Mouse (Mus musculus): ENCODE measurements at regions not wholly inside any gene's neighbourhood (a gene's known extent, or its start where the extent isn't known, plus 50 kb on each side); places are given as distances from the start of the nearest gene placed in this dataset.

- no peak overlapping the region for H3K27ac ChIP-seq (ENCODE audit: insufficient read depth, low read length)
- no peaks in the 10 kb centered on the region for H3K4me1 ChIP-seq (ENCODE audit: control insufficient read depth, insufficient read depth, low read length)
- no peak overlapping the region for H3K4me3 ChIP-seq (ENCODE audit: insufficient read depth, low read length)
- no peak for TF ChIP-seq POLR2A (IDR thresholded peaks at IDR 0.05; ENCODE audit: extremely low read depth, insufficient read depth, low read length)
- no peak for TF ChIP-seq CTCF (IDR thresholded peaks at IDR 0.05; ENCODE audit: extremely low read depth, insufficient read depth, low read length)
Observed at GRCm38 (mm10) chr13:114654953-114655586, 163.0 kb upstream of the Mocs2 start.

DNA sequence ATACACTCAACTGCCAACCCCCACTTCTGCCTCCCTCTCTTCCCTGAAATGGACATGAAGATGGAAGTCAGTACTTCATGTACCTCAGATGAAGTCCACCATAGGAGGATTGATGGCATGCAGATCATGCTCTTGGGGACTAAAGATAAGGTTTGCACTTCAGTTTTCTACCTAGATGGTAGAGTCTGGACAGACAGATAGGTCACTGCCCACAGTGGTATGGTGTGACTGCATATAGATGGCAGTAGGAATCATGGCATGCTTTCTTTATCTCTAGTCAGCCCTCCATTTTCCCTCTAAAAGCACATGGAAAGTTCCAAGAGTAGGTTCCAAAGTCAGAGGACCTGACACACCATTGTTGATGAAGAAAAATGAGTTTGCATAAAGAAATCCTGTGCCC, 145.6 kb upstream of the Mocs2 start:
- no peak for TF ChIP-seq POLR2A (IDR thresholded peaks at IDR 0.05; ENCODE audit: extremely low read depth, insufficient read depth, low read length)
- TF ChIP-seq CTCF (IDR thresholded peaks at IDR 0.05; ENCODE audit: extremely low read depth, insufficient read depth, low read length), result no peak
- no peak overlapping the region for H3K27ac ChIP-seq (ENCODE audit: insufficient read depth, low read length)
- no peaks in the 10 kb centered on the region for H3K4me1 ChIP-seq (ENCODE audit: control insufficient read depth, insufficient read depth, low read length)
- H3K4me3 ChIP-seq (ENCODE audit: insufficient read depth, low read length), result no peak overlapping the region

DNA sequence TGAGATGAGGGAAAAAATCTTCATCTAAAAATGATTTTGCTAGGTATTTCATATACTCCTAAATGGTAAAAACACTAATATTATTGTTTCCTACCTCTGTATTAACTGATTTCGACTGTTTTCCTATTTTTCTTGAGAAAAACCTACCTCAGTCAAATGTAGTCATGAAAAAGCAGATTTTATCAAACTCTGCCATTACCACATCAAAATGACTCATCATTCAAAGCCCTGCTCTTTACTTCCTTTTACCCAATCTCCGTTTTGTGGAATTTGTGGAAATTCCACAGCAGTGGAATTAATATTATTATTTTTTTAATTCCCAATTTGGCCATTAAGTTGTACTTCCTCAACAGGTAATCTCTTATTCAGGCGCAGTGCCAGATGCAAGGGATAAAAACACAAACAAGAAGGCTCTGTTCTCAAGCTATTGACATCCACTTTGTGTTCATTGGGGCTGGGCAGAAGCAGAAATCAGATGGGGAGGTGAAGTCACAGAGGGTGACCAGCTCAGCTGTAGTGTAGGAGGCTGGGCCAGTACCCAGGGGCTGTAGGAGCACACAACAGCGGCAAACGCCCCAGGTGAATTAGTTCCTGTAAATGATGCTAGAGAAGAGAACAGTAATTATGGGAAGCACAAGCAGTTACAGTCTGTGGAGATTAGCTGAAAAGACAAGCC, 138.2 kb upstream of the Mocs2 start:
- no peak for TF ChIP-seq POLR2A (IDR thresholded peaks at IDR 0.05; ENCODE audit: extremely low read depth, insufficient read depth, low read length)
- TF ChIP-seq CTCF (IDR thresholded peaks at IDR 0.05; ENCODE audit: extremely low read depth, insufficient read depth, low read length), result no peak
- Histone ChIP-seq H3K4me1 (ENCODE audit: control insufficient read depth, insufficient read depth, low read length) (no peaks in the 10 kb centered on the region), H3K27ac (ENCODE audit: insufficient read depth, low read length) (no peak overlapping the region), H3K4me3 (ENCODE audit: insufficient read depth, low read length) (no peak overlapping the region)

DNA sequence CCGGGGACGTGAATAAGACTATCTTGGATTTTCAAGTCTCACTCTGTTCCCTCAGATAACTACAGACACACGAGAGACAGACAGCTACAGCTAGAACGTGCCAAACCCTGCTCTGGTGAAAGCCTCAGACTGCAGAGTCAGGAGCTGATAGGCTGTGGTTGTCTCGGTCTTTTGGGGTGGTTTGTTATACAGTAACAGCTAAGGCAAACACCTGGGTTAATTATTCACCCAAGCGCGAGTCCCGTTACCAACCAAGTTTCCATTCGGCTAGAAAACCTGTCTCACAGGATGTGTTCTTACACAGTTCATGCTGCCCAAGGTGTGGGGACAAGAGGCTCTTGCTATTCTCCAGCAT, 137.7 kb upstream of the Mocs2 start:
- Histone ChIP-seq H3K4me3 (ENCODE audit: insufficient read depth, low read length) (no peak overlapping the region), H3K27ac (ENCODE audit: insufficient read depth, low read length) (no peak overlapping the region), H3K4me1 (ENCODE audit: control insufficient read depth, insufficient read depth, low read length) (no peaks in the 10 kb centered on the region)
- TF ChIP-seq POLR2A (IDR thresholded peaks at IDR 0.05; ENCODE audit: extremely low read depth, insufficient read depth, low read length), result no peak
- TF ChIP-seq CTCF (IDR thresholded peaks at IDR 0.05; ENCODE audit: extremely low read depth, insufficient read depth, low read length), result no peak

- Histone ChIP-seq H3K4me3 (ENCODE audit: insufficient read depth, low read length) (no peak overlapping the region), H3K27ac (ENCODE audit: insufficient read depth, low read length) (no peak overlapping the region), H3K4me1 (ENCODE audit: control insufficient read depth, insufficient read depth, low read length) (no peaks in the 10 kb centered on the region)
- TF ChIP-seq POLR2A (IDR thresholded peaks at IDR 0.05; ENCODE audit: extremely low read depth, insufficient read depth, low read length) (no peak), CTCF (IDR thresholded peaks at IDR 0.05; ENCODE audit: extremely low read depth, insufficient read depth, low read length) (no peak)
Observed at GRCm38 (mm10) chr13:114681196-114681595, 136.8 kb upstream of the Mocs2 start.

- Histone ChIP-seq H3K27ac (ENCODE audit: insufficient read depth, low read length) (no peak overlapping the region), H3K4me3 (ENCODE audit: insufficient read depth, low read length) (no peak overlapping the region), H3K4me1 (ENCODE audit: control insufficient read depth, insufficient read depth, low read length) (no peaks in the 10 kb centered on the region)
- TF ChIP-seq CTCF (IDR thresholded peaks at IDR 0.05; ENCODE audit: extremely low read depth, insufficient read depth, low read length) (no peak), POLR2A (IDR thresholded peaks at IDR 0.05; ENCODE audit: extremely low read depth, insufficient read depth, low read length) (no peak)
Observed at GRCm38 (mm10) chr13:114681887-114682286, 136.1 kb upstream of the Mocs2 start.

DNA sequence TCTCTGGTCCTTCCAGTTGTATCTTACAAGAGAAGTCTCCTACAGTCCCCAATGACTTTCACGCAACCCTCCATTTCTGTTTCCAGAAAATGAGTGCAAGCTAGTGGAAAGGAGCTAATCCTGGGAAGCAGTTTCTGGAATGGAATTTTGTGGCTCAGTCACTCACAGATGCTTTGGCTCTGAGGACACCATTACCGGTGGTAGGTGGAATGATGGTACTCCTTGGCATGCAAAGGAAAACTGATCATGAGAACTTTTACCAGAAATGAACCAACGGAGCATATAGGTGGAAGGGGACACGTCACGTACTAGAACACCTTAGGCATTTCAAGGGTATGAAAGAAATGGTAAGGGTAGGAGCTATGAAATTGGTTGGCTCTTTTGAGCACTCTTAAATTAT, 135.1 kb upstream of the Mocs2 start:
- no peak overlapping the region for H3K27ac ChIP-seq (ENCODE audit: insufficient read depth, low read length)
- H3K4me1 ChIP-seq (ENCODE audit: control insufficient read depth, insufficient read depth, low read length), result no peaks in the 10 kb centered on the region
- H3K4me3 ChIP-seq (ENCODE audit: insufficient read depth, low read length), result no peak overlapping the region
- TF ChIP-seq CTCF (IDR thresholded peaks at IDR 0.05; ENCODE audit: extremely low read depth, insufficient read depth, low read length), result no peak
- no peak for TF ChIP-seq POLR2A (IDR thresholded peaks at IDR 0.05; ENCODE audit: extremely low read depth, insufficient read depth, low read length)

- Histone ChIP-seq H3K4me1 (ENCODE audit: control insufficient read depth, insufficient read depth, low read length) (no peaks in the 10 kb centered on the region), H3K27ac (ENCODE audit: insufficient read depth, low read length) (no peak overlapping the region), H3K4me3 (ENCODE audit: insufficient read depth, low read length) (no peak overlapping the region)
- TF ChIP-seq POLR2A (IDR thresholded peaks at IDR 0.05; ENCODE audit: extremely low read depth, insufficient read depth, low read length), result no peak
- no peak for TF ChIP-seq CTCF (IDR thresholded peaks at IDR 0.05; ENCODE audit: extremely low read depth, insufficient read depth, low read length)
Observed at GRCm38 (mm10) chr13:114684298-114684697, 133.7 kb upstream of the Mocs2 start.

GRCm38 (mm10) chr13:114685368-114685767, 132.7 kb upstream of the Mocs2 start:
- Histone ChIP-seq H3K27ac (ENCODE audit: insufficient read depth, low read length) (no peak overlapping the region), H3K4me3 (ENCODE audit: insufficient read depth, low read length) (no peak overlapping the region), H3K4me1 (ENCODE audit: control insufficient read depth, insufficient read depth, low read length) (no peaks in the 10 kb centered on the region)
- no peak for TF ChIP-seq CTCF (IDR thresholded peaks at IDR 0.05; ENCODE audit: extremely low read depth, insufficient read depth, low read length)

DNA sequence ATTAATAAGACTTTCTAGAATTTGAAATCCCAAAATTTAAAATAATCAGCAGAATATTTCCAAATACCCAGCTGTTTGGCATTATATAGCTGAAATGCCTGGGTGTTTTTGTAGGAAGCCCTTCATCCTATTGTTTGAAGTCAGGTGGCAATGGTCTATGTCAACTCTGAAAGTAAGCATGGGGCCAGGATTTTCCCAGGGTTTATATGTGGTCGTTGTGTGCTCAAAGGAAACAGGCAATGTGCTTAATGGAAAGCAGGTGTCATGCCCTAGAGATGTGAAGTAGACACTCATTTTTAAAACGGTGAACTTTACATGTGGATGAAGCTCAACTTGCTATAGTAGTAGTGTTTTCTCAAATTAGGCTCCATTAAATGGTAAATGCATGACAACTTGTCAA, 105.4 kb upstream of the Mocs2 start:
- H3K27ac ChIP-seq (ENCODE audit: insufficient read depth, low read length), result no peak overlapping the region
- no peaks in the 10 kb centered on the region for H3K4me1 ChIP-seq (ENCODE audit: control insufficient read depth, insufficient read depth, low read length)
- TF ChIP-seq POLR2A (IDR thresholded peaks at IDR 0.05; ENCODE audit: extremely low read depth, insufficient read depth, low read length) (no peak), CTCF (IDR thresholded peaks at IDR 0.05; ENCODE audit: extremely low read depth, insufficient read depth, low read length) (no peak)
- no peak overlapping the region for H3K4me3 ChIP-seq (ENCODE audit: insufficient read depth, low read length)

All from cortical plate, adult 2 months (tissue).